Mouse (Mus musculus) embryonic fibroblast, embryonic 13.5 days (primary cell): Measurements from ENCODE around the gene Krt81. TPM values are rescaled to one million over a fixed set of nuclear protein-coding genes. Genes with fewer than 3 reads are reported as not detected.

Experiments used
- H3K27ac ChIP-seq: 2 replicates; pipeline ENCODE4 v1.5.1; 2012; ENCODE audit warnings: low read length, control low read depth, inconsistent platforms; ENCODE audit not compliant: insufficient read depth
- H3K4me1 ChIP-seq: 2 replicates; pipeline ENCODE4 v1.6.1; 2011; ENCODE audit warnings: low read length; ENCODE audit not compliant: control insufficient read depth, insufficient read depth
- H3K4me3 ChIP-seq: 2 replicates; pipeline ENCODE4 v1.5.1; 2011; ENCODE audit warnings: mild to moderate bottlenecking, control low read depth, low read length; ENCODE audit not compliant: insufficient read depth
- CTCF ChIP-seq: IDR thresholded peaks from 2 replicates; pipeline ENCODE4 v1.5.1; 2011; ENCODE audit warnings: mild to moderate bottlenecking, control low read depth, low read length, moderate library complexity, borderline replicate concordance; ENCODE audit not compliant: insufficient read depth
- POLR2A ChIP-seq: IDR thresholded peaks from 2 replicates; pipeline ENCODE4 v1.6.1; 2011; ENCODE audit warnings: low read depth, mild to moderate bottlenecking, control low read depth, low read length, moderate library complexity
- polyA plus RNA-seq: library from polyadenylated mRNA; stranded (reverse); fragments of >200 nt; gene quantifications from 2 replicates; pipeline ENCODE4 v1.2.4, GENCODE M21; 2011; ENCODE audit warnings: low read depth; ENCODE audit not compliant: missing spikeins, insufficient read length

Krt81 gene
- polyA plus RNA-seq, 1 experiment, result not detected

GRCm38 (mm10) chr15:101455292-101455691, 8.3 kb downstream of the Krt81 start:
- TF ChIP-seq CTCF (no peak), POLR2A (no peak)
- peak overlapping the region; percentile 16; the same call in 1 of the 2 replicates for H3K27ac ChIP-seq

GRCm38 (mm10) chr15:101454774-101455173, 8.8 kb downstream of the Krt81 start:
- no peak for TF ChIP-seq POLR2A
- TF ChIP-seq CTCF, result no peak
- Histone ChIP-seq H3K4me3 (no peak overlapping the region), H3K4me1 (peaks cover 3% of the 10 kb centered on the region; the same call in 1 of the 2 replicates), H3K27ac (0 out of 2 replicates have a peak overlapping the region, but pooled peaks have one; percentile 16)

More at GRCm38 (mm10) chr15:101455292-101455691, 8.3 kb downstream of the Krt81 start:
- Histone ChIP-seq H3K4me1 (peaks cover 3% of the 10 kb centered on the region; the same call in 1 of the 2 replicates), H3K4me3 (no peak overlapping the region)

GRCm38 (mm10) chr15:101453093-101453736, 10.3 kb downstream of the Krt81 start:
- Histone ChIP-seq H3K4me1 (peaks cover 3% of the 10 kb centered on the region; the same call in 1 of the 2 replicates), H3K27ac (no peak overlapping the region), H3K4me3 (no peak overlapping the region)
- no peak for TF ChIP-seq POLR2A
- peak; percentile 36; the same call in 1 of the 2 replicates for TF ChIP-seq CTCF

GRCm38 (mm10) chr15:101447444-101447843, 16.1 kb downstream of the Krt81 start, which contains the start of gene Krt88:
Krt88 (plus strand) TSS chr15:101447744.
- no peak within 1 kb of the TSS for H3K4me3 ChIP-seq
- TF ChIP-seq POLR2A (no peak), CTCF (no peak)
- H3K4me1 ChIP-seq, result no peaks in the 10 kb centered on the region
- no peak within 1 kb of the TSS for H3K27ac ChIP-seq

- H3K4me1 ChIP-seq, result no peaks in the 10 kb centered on the region
- no peak overlapping the region for H3K4me3 ChIP-seq
- H3K27ac ChIP-seq, result no peak overlapping the region
- TF ChIP-seq CTCF (no peak), POLR2A (no peak)
These were observed 17.0 kb downstream of the Krt81 start for GRCm38 (mm10) chr15:101446572-101446971.

- no peak overlapping the region for H3K4me3 ChIP-seq
- H3K27ac ChIP-seq, result no peak overlapping the region
- TF ChIP-seq POLR2A (no peak), CTCF (no peak)
- H3K4me1 ChIP-seq, result no peaks in the 10 kb centered on the region; the same call in 1 of the 2 replicates
These were observed 22.7 kb downstream of the Krt81 start for GRCm38 (mm10) chr15:101440837-101441236.

- TF ChIP-seq POLR2A (no peak), CTCF (no peak)
These were observed 25.0 kb downstream of the Krt81 start, which contains the start of gene Krt87 for GRCm38 (mm10) chr15:101438555-101438954. Krt87 (minus strand) TSS chr15:101438804.

GRCm38 (mm10) chr15:101436611-101437010, 26.9 kb downstream of the Krt81 start:
- H3K4me3 ChIP-seq, result no peak overlapping the region
- H3K27ac ChIP-seq, result no peak overlapping the region
- TF ChIP-seq CTCF (no peak), POLR2A (no peak)
- H3K4me1 ChIP-seq, result no peaks in the 10 kb centered on the region; the same call in 1 of the 2 replicates

More at GRCm38 (mm10) chr15:101438555-101438954, 25.0 kb downstream of the Krt81 start, which contains the start of gene Krt87:
- Histone ChIP-seq H3K27ac (no peak within 1 kb of the TSS), H3K4me3 (no peak within 1 kb of the TSS), H3K4me1 (no peaks in the 10 kb centered on the region; the same call in 1 of the 2 replicates)

- TF ChIP-seq POLR2A, result no peak
- TF ChIP-seq CTCF, result no peak
- no peak overlapping the region for H3K27ac ChIP-seq
- no peaks in the 10 kb centered on the region for H3K4me1 ChIP-seq
- H3K4me3 ChIP-seq, result no peak overlapping the region
These were observed 38.6 kb downstream of the Krt81 start for GRCm38 (mm10) chr15:101424914-101425313.

GRCm38 (mm10) chr15:101420903-101421302, 42.6 kb downstream of the Krt81 start:
- TF ChIP-seq CTCF (no peak), POLR2A (no peak)
- Histone ChIP-seq H3K4me1 (no peaks in the 10 kb centered on the region), H3K4me3 (no peak overlapping the region), H3K27ac (no peak overlapping the region)
